Mouse (Mus musculus) MEL (cell line): ENCODE measurements at regions not wholly inside any gene's neighbourhood (a gene's known extent, or its start where the extent isn't known, plus 50 kb on each side); places are given as distances from the start of the nearest gene placed in this dataset.

Source experiments
- DNase-seq: peaks from one replicate; pipeline ENCODE4 v3.0.0; 2011; ENCODE audit warnings: low read depth, low spot score
- H3K27ac ChIP-seq: 2 replicates; pipeline ENCODE4 v1.5.1; 2012; ENCODE audit warnings: low read depth, mild to moderate bottlenecking, control low read depth, low read length, moderate library complexity; ENCODE audit not compliant: control insufficient read depth
- H3K27me3 ChIP-seq, 2 experiments: fragments of 150-350 bp in 1 of 2; sonication (generic) in 1 of 2; 2 replicates each; pipeline ENCODE4 v1.6.1; 2012; ENCODE audit warnings: low read length in 2 of 2, mild to moderate bottlenecking in 2 of 2, improper control_type of control experiment in 1 of 2, moderate library complexity in 1 of 2; ENCODE audit not compliant: insufficient read depth in 2 of 2, control insufficient read depth in 1 of 2
- H3K36me3 ChIP-seq, 2 experiments: 2 replicates each; pipeline ENCODE4 v1.6.1; 2012 to 2014; ENCODE audit warnings: low read length in 2 of 2, improper control_type of control experiment in 1 of 2, inconsistent platforms in 1 of 2, mild to moderate bottlenecking in 1 of 2; ENCODE audit not compliant: insufficient read depth in 2 of 2, control insufficient read depth in 1 of 2
- H3K4me1 ChIP-seq, 2 experiments: fragments of 150-350 bp in 1 of 2; sonication (generic) in 1 of 2; 2 replicates each; pipeline ENCODE4 v1.6.1; 2012; ENCODE audit warnings: low read length in 2 of 2, improper control_type of control experiment in 1 of 2, mild to moderate bottlenecking in 1 of 2; ENCODE audit not compliant: insufficient read depth in 2 of 2, control insufficient read depth in 1 of 2
- H3K4me3 ChIP-seq, 2 experiments: fragments of 150-350 bp in 1 of 2; sonication (generic) in 1 of 2; 2 replicates each; pipeline ENCODE4 v1.5.1; 2012; ENCODE audit warnings: low read depth in 2 of 2, low read length in 2 of 2, mild to moderate bottlenecking in 2 of 2, moderate library complexity in 2 of 2, control low read depth in 1 of 2, improper control_type of control experiment in 1 of 2; ENCODE audit not compliant: control insufficient read depth in 1 of 2, insufficient read depth in 1 of 2
- H3K79me2 ChIP-seq: 2 replicates; pipeline ENCODE4 v1.6.1; 2012; ENCODE audit warnings: mild to moderate bottlenecking, low read length, moderate library complexity; ENCODE audit not compliant: control insufficient read depth, poor library complexity, insufficient read depth
- H3K9ac ChIP-seq: 2 replicates; pipeline ENCODE4 v1.6.1; 2012; ENCODE audit warnings: low read depth, mild to moderate bottlenecking, control low read depth, low read length, moderate library complexity; ENCODE audit not compliant: control insufficient read depth, poor library complexity, severe bottlenecking
- H3K9me3 ChIP-seq: fragments of 150-350 bp; sonication (generic); replicated peaks from 2 replicates; pipeline ENCODE4 v1.6.1; 2012; ENCODE audit warnings: mild to moderate bottlenecking, low read length, improper control_type of control experiment, moderate library complexity; ENCODE audit not compliant: insufficient read depth
- BHLHE40 ChIP-seq: IDR thresholded peaks from 2 replicates; pipeline ENCODE4 v1.6.1; 2012; ENCODE audit warnings: low read depth, mild to moderate bottlenecking, inconsistent platforms, low read length, improper control_type of control experiment, borderline replicate concordance
- CHD1 ChIP-seq: IDR thresholded peaks from 2 replicates; pipeline ENCODE4 v1.6.1; 2012; ENCODE audit warnings: low read depth, mild to moderate bottlenecking, inconsistent platforms, low read length, improper control_type of control experiment
- CHD2 ChIP-seq: IDR thresholded peaks from 2 replicates; pipeline ENCODE4 v1.6.1; 2011; ENCODE audit warnings: low read length, improper control_type of control experiment
- CTCF ChIP-seq, 3 experiments: IDR thresholded peaks in 2 of 3; conservative IDR thresholded peaks in 1 of 3; 2 replicates each; pipeline ENCODE4 v1.5.1; 2011 to 2012; ENCODE audit warnings: low read length in 3 of 3, low read depth in 2 of 3, mild to moderate bottlenecking in 2 of 3, improper control_type of control experiment in 1 of 3, inconsistent platforms in 1 of 3, mixed read lengths in 1 of 3, moderate library complexity in 1 of 3; ENCODE audit not compliant: control insufficient read depth in 1 of 3, insufficient read depth in 1 of 3, poor library complexity in 1 of 3, severe bottlenecking in 1 of 3
- ELF1 ChIP-seq: IDR thresholded peaks from 2 replicates; pipeline ENCODE4 v1.6.1; 2014; ENCODE audit warnings: low read depth, mild to moderate bottlenecking, inconsistent platforms, low read length, improper control_type of control experiment, moderate library complexity
- GATA1 ChIP-seq: IDR thresholded peaks from 2 replicates; pipeline ENCODE4 v1.6.1; 2011; ENCODE audit warnings: low read depth, low read length, improper control_type of control experiment
- MAFK ChIP-seq: IDR thresholded peaks from 2 replicates; pipeline ENCODE4 v1.6.1; 2011; ENCODE audit warnings: low read depth, mild to moderate bottlenecking, low read length, improper control_type of control experiment, borderline replicate concordance
- MEF2A ChIP-seq: IDR thresholded peaks from 2 replicates; pipeline ENCODE4 v1.6.1; 2014; ENCODE audit warnings: low read depth, mild to moderate bottlenecking, inconsistent platforms, low read length, improper control_type of control experiment; ENCODE audit not compliant: poor library complexity, insufficient replicate concordance, severe bottlenecking; ENCODE audit errors: extremely low read depth
- MYB ChIP-seq: IDR thresholded peaks from 2 replicates; pipeline ENCODE4 v1.6.1; 2011; ENCODE audit warnings: mild to moderate bottlenecking, low read depth, low read length, improper control_type of control experiment
- MYC ChIP-seq: IDR thresholded peaks from 2 replicates; pipeline ENCODE4 v1.6.1; 2011; ENCODE audit warnings: low read depth, mild to moderate bottlenecking, low read length, improper control_type of control experiment, moderate library complexity
- NELFE ChIP-seq: IDR thresholded peaks from 2 replicates; pipeline ENCODE4 v1.6.1; 2011; ENCODE audit warnings: low read depth, low read length, improper control_type of control experiment
- NRF1 ChIP-seq: IDR thresholded peaks from 2 replicates; pipeline ENCODE4 v1.6.1; 2014; ENCODE audit warnings: low read depth, mild to moderate bottlenecking, inconsistent platforms, low read length, improper control_type of control experiment, moderate library complexity; ENCODE audit not compliant: poor library complexity, insufficient read depth, severe bottlenecking
- POLR2A ChIP-seq, 2 experiments: IDR thresholded peaks; 2 replicates each; pipeline ENCODE4 v1.6.1; 2011 to 2012; ENCODE audit warnings: low read length in 2 of 2, mild to moderate bottlenecking in 2 of 2, control low read depth in 1 of 2, improper control_type of control experiment in 1 of 2, low read depth in 1 of 2, moderate library complexity in 1 of 2; ENCODE audit not compliant: control insufficient read depth in 1 of 2, insufficient read depth in 1 of 2, poor library complexity in 1 of 2
- POLR2AphosphoS2 ChIP-seq: IDR thresholded peaks from 2 replicates; pipeline ENCODE4 v1.6.1; 2011; ENCODE audit warnings: low read length, improper control_type of control experiment
- POLR2AphosphoS5 ChIP-seq: IDR thresholded peaks from 2 replicates; pipeline ENCODE4 v1.6.1; 2012; ENCODE audit warnings: low read depth, borderline replicate concordance, mild to moderate bottlenecking, inconsistent platforms, low read length, moderate library complexity, mixed read lengths
- RAD21 ChIP-seq: IDR thresholded peaks from 2 replicates; pipeline ENCODE4 v1.6.1; 2011; ENCODE audit warnings: mild to moderate bottlenecking, low read depth, low read length, improper control_type of control experiment
- RCOR1 ChIP-seq: IDR thresholded peaks from 2 replicates; pipeline ENCODE4 v1.6.1; 2012; ENCODE audit warnings: low read depth, mild to moderate bottlenecking, inconsistent platforms, low read length, improper control_type of control experiment
- SMC3 ChIP-seq: IDR thresholded peaks from 2 replicates; pipeline ENCODE4 v1.6.1; 2011; ENCODE audit warnings: low read depth, low read length, improper control_type of control experiment
- TBP ChIP-seq: IDR thresholded peaks from 2 replicates; pipeline ENCODE4 v1.8.0; 2011; ENCODE audit warnings: low read depth, low read length, improper control_type of control experiment
- UBTF ChIP-seq: IDR thresholded peaks from 2 replicates; pipeline ENCODE4 v1.6.1; 2012; ENCODE audit warnings: low read depth, mild to moderate bottlenecking, inconsistent platforms, low read length, improper control_type of control experiment, moderate library complexity, borderline replicate concordance; ENCODE audit not compliant: insufficient read depth
- ZKSCAN1 ChIP-seq: IDR thresholded peaks from 2 replicates; pipeline ENCODE4 v1.6.1; 2012; ENCODE audit warnings: low read depth, mild to moderate bottlenecking, inconsistent platforms, low read length, improper control_type of control experiment, moderate library complexity

DNA sequence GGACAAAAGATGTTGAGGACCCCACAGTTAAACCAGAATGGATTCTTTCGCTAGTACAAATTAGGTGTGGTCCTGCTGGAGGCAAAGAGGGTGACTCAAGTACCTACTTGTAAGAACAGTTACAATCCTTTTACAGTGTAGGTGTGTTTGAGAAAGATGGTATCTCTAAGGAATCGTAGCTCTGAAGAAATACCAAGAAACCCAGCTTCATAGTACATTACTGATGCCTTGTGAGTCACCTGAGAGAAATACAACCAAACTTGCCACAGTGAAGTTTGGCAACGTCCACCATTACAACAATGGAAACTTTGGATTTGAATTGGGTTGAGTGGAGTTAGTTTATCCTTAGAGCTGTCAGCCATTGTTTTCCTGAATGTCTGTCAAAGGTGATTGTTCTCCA is 405.7 kb upstream of the Tle4 start:
- H3K9me3 ChIP-seq = no peaks in the 10 kb centered on the region
- no peaks in the 10 kb centered on the region for H3K36me3 ChIP-seq
- TF ChIP-seq CHD1 (no peak), TBP (no peak), MYB (no peak), CHD2 (no peak), ZKSCAN1 (no peak)
- TF ChIP-seq, all 39 proteins: peak for 0
- H3K4me3 ChIP-seq = no peak overlapping the region
- no peaks in the 10 kb centered on the region for H3K27me3 ChIP-seq
- H3K9ac ChIP-seq = no peak overlapping the region
- no peak overlapping the region for H3K27ac ChIP-seq
- no peak for DNase-seq
- H3K79me2 ChIP-seq = no peaks in the 10 kb centered on the region
- H3K4me1 ChIP-seq = no peaks in the 10 kb centered on the region

DNA sequence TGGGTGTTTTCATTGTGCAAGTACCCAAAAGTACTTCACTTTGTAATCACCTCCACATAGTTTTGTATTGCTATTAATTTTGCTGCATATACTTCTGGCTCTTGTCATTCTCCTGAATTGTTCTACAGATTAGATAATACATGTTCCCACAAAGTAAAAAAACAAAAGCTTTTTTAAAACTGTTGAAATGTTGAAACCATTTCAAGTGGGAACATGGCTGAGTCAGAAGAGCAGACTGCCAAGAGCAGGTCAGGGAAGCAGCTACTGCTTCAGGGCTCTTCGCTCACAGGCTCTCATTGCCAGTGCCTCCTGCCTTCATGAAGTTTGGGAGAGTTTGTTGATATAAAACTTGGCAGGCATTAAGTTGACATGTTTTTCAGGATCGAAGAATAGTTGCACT is 395.5 kb upstream of the Tle4 start:
- Histone ChIP-seq H3K4me1 (no peaks in the 10 kb centered on the region), H3K9ac (no peak overlapping the region), H3K4me3 (no peak overlapping the region), H3K79me2 (no peaks in the 10 kb centered on the region), H3K36me3 (no peaks in the 10 kb centered on the region), H3K27ac (no peak overlapping the region), H3K27me3 (no peaks in the 10 kb centered on the region), H3K9me3 (no peaks in the 10 kb centered on the region)
- no peak for DNase-seq
- no peak for TF ChIP-seq GATA1
- TF ChIP-seq UBTF = no peak
- no peak for TF ChIP-seq POLR2A (IDR thresholded peaks at IDR 0.05; ENCODE audit: control insufficient read depth in 1 of 2, insufficient read depth in 1 of 2, low read depth in 1 of 2, low read length in 2 of 2, poor library complexity in 1 of 2)
- no peak for TF ChIP-seq MYC
- TF ChIP-seq POLR2AphosphoS5 = no peak
- TF ChIP-seq RCOR1 = no peak
- TF ChIP-seq BHLHE40 = no peak
- TF ChIP-seq ELF1 = no peak
- no peak for TF ChIP-seq SMC3

DNA sequence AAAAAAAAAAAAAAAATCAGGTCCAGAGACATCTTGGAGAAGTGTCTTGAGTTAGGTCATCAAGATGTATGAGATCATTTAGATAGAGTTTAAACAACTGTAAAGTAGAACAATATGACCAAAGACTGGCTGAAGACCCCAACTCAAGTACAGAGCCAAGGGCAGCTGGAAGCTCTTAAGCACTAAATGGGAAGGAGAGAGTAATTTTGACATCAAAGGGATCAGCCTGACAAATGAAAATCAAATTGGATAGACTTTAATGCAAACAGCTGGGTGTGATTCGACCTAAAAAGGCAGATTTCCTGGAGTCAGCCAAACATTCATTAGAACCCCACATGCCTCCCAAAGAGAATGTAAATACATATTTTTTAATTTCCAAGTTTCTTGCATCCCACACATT is 372.3 kb upstream of the Tle4 start:
- no peak overlapping the region for H3K9ac ChIP-seq
- H3K27me3 ChIP-seq = no peaks in the 10 kb centered on the region
- no peak overlapping the region for H3K4me3 ChIP-seq
- H3K4me1 ChIP-seq = no peaks in the 10 kb centered on the region
- H3K36me3 ChIP-seq = no peaks in the 10 kb centered on the region
- TF ChIP-seq GATA1 (no peak), CHD1 (no peak), NELFE (no peak), RAD21 (no peak), POLR2AphosphoS2 (no peak), UBTF (no peak), CTCF (IDR thresholded peaks at IDR 0.05 in 2 of 3, conservative IDR thresholded peaks at IDR 0.05 in 1 of 3; ENCODE audit: control insufficient read depth in 1 of 3, insufficient read depth in 1 of 3, low read depth in 2 of 3, low read length in 3 of 3, poor library complexity in 1 of 3, severe bottlenecking in 1 of 3) (no peak), NRF1 (no peak), MEF2A (no peak), ELF1 (no peak), MAFK (no peak)
- no peaks in the 10 kb centered on the region for H3K79me2 ChIP-seq
- H3K27ac ChIP-seq = no peak overlapping the region
- DNase-seq = no peak
- H3K9me3 ChIP-seq = no peaks in the 10 kb centered on the region
